ENCODE assay signal across 9 mouse cellular contexts in the genomic region with DNA sequence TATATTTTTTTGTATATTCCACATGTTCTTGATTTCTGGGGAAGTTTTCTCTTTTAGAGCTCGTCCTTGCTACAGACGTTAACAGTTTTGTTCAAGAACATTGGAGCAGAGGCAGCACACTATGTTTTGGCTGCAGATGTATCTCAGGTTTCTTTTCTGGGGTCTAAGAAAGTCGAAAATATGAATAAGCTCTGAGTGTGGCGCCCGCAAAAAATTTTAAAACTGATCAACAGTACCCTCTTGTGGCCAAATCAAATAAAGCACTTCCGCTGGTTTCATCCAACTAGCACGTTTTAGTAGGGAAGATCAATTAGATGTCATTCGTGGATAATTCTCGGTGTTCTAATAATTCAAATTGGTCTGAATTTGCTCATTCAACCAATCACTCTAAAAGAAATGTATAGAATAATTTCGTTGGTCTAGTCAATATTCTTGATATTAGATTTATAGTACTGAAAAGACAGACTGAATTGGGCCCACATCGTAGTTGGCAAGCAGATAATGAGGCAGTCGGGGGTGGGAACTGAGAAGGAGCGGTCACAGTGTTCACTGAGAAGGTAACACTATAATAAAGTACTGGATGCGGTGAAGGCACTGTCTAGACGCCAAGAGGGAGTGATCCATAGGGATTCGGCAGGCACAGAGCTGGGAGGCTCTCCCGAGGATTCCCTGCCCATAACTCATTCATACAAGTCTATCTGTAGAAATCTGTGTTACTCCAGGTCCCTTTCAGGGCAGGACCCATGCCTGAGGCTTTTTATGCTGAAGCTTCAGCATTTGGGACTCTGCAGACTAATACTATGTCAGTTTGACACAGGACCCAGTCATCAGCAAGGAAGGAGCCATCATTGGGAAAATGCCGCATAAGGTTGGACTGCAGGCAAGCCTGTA. TPM values are rescaled to one million over a fixed set of nuclear protein-coding genes. Genes with fewer than 3 reads are reported as not detected.
DNase-seq lines count a peak whose midpoint lies in the region; ATAC-seq lines count a peak whose summit lies in the region.
"Had no signal": no experiment of that assay in that cellular context is flagged by ENCODE, and none has a peak within 500 bp of the region (broad histone marks: within the 10 kb centered on the region; RNA-seq: fewer than 3 reads in every experiment).

No protein-coding gene starts in this region.

- no peak for DNase-seq in heart, embryonic 10.5 days (ENCODE audit: low spot score)
- peak; percentile 39 for DNase-seq in MN1 (ENCODE audit: low spot score)
- DNase-seq in midbrain, embryonic 10.5 days (ENCODE audit: low spot score): peak; percentile 24
- no peak for DNase-seq in urinary bladder, postnatal 14 days (ENCODE audit: low spot score)
- DNase-seq in urinary bladder, postnatal 10 days (ENCODE audit: low spot score): no peak

- no peaks in the 10 kb centered on the region for H3K9me3 ChIP-seq in heart, embryonic 12.5 days (replicated peaks)
- H3K9me3 ChIP-seq in heart, embryonic 10.5 days: no peaks in the 10 kb centered on the region
- no peaks in the 10 kb centered on the region for H3K9me3 ChIP-seq in forebrain, embryonic 16.5 days (ENCODE audit: control insufficient read depth, low read length)
- no peaks in the 10 kb centered on the region for H3K9me3 ChIP-seq in kidney, embryonic 16.5 days (ENCODE audit: low read length)
- no peaks in the 10 kb centered on the region for H3K9me3 ChIP-seq in midbrain, embryonic 10.5 days (replicated peaks)

- no peaks in the 10 kb centered on the region for H3K4me1 ChIP-seq in heart, embryonic 12.5 days (replicated peaks)
- no peaks in the 10 kb centered on the region for H3K4me1 ChIP-seq in heart, embryonic 10.5 days
- no peaks in the 10 kb centered on the region for H3K4me1 ChIP-seq in forebrain, embryonic 16.5 days (replicated peaks; ENCODE audit: control insufficient read depth, insufficient read depth, low read length)
- peaks cover 3% of the 10 kb centered on the region; the same call in 1 of the 2 replicates for H3K4me1 ChIP-seq in kidney, embryonic 16.5 days (ENCODE audit: insufficient read depth, low read length)
- no peaks in the 10 kb centered on the region for H3K4me1 ChIP-seq in midbrain, embryonic 10.5 days

- no peak overlapping the region for H3K27ac ChIP-seq in heart, embryonic 12.5 days (ENCODE audit: poor library complexity, severe bottlenecking)
- no peak overlapping the region for H3K27ac ChIP-seq in heart, embryonic 10.5 days
- H3K27ac ChIP-seq in forebrain, embryonic 16.5 days (ENCODE audit: low read length): no peak overlapping the region
- H3K27ac ChIP-seq in kidney, embryonic 16.5 days (ENCODE audit: low read length): no peak overlapping the region
- H3K27ac ChIP-seq in midbrain, embryonic 10.5 days (replicated peaks): no peak overlapping the region

- peak overlapping the region; percentile 34; the same call in 1 of the 2 replicates for H3K4me2 ChIP-seq in heart, embryonic 12.5 days
- H3K4me2 ChIP-seq in forebrain, embryonic 16.5 days (ENCODE audit: low read length): no peak overlapping the region
- peak overlapping the region; percentile 34 for H3K4me2 ChIP-seq in kidney, embryonic 16.5 days (replicated peaks; ENCODE audit: low read depth, low read length)

- 37% methylated on average over 18 of the region's 18 CpGs for WGBS in heart, embryonic 12.5 days
- WGBS in heart, embryonic 10.5 days: 37% methylated on average over 18 of the region's 18 CpGs
- 36% methylated on average over 18 of the region's 18 CpGs for WGBS in forebrain, embryonic 16.5 days
- 36% methylated on average over 18 of the region's 18 CpGs for WGBS in kidney, embryonic 16.5 days
- WGBS in midbrain, embryonic 10.5 days: 45% methylated on average over 18 of the region's 18 CpGs

- no peaks in the 10 kb centered on the region for H3K36me3 ChIP-seq in heart, embryonic 12.5 days
- no peaks in the 10 kb centered on the region for H3K36me3 ChIP-seq in heart, embryonic 10.5 days
- no peaks in the 10 kb centered on the region for H3K36me3 ChIP-seq in forebrain, embryonic 16.5 days (ENCODE audit: control insufficient read depth, insufficient read depth)
- no peaks in the 10 kb centered on the region for H3K36me3 ChIP-seq in kidney, embryonic 16.5 days (ENCODE audit: insufficient read depth, low read length)
- no peaks in the 10 kb centered on the region for H3K36me3 ChIP-seq in midbrain, embryonic 10.5 days

- ATAC-seq in heart, embryonic 12.5 days (ENCODE audit: insufficient number of reproducible peaks, low FRiP score): no peak
- peak; percentile 58 for ATAC-seq in forebrain, embryonic 16.5 days
- peak; percentile 42; the same call in 1 of the 2 replicates for ATAC-seq in kidney, embryonic 16.5 days (ENCODE audit: low FRiP score, low TSS enrichment)

- H3K27me3 ChIP-seq in heart, embryonic 12.5 days (replicated peaks): no peaks in the 10 kb centered on the region
- peaks cover 5% of the 10 kb centered on the region; the same call in 1 of the 2 replicates for H3K27me3 ChIP-seq in heart, embryonic 10.5 days (ENCODE audit: insufficient read depth, poor library complexity, severe bottlenecking)
- no peaks in the 10 kb centered on the region for H3K27me3 ChIP-seq in forebrain, embryonic 16.5 days (replicated peaks; ENCODE audit: control insufficient read depth, insufficient read depth, low read length)
- no peaks in the 10 kb centered on the region for H3K27me3 ChIP-seq in kidney, embryonic 16.5 days (ENCODE audit: insufficient read depth, low read length)
- H3K27me3 ChIP-seq in midbrain, embryonic 10.5 days (ENCODE audit: low read depth, poor library complexity, severe bottlenecking): no peaks in the 10 kb centered on the region

- 0 out of 2 replicates have a peak overlapping the region, but pooled peaks have one; percentile 30 for H3K9ac ChIP-seq in heart, embryonic 12.5 days
- no peak overlapping the region for H3K9ac ChIP-seq in forebrain, embryonic 16.5 days (replicated peaks; ENCODE audit: low read depth, low read length)
- H3K9ac ChIP-seq in kidney, embryonic 16.5 days (replicated peaks; ENCODE audit: low read length): peak overlapping the region; percentile 41; the same call in 1 of the 2 replicates

- no peak overlapping the region for H3K4me3 ChIP-seq in heart, embryonic 12.5 days
- no peak overlapping the region for H3K4me3 ChIP-seq in heart, embryonic 10.5 days
- H3K4me3 ChIP-seq in forebrain, embryonic 16.5 days (replicated peaks; ENCODE audit: low read length): no peak overlapping the region
- no peak overlapping the region for H3K4me3 ChIP-seq in kidney, embryonic 16.5 days (ENCODE audit: low read length)
- no peak overlapping the region for H3K4me3 ChIP-seq in midbrain, embryonic 10.5 days

RNA-seq across cellular contexts. Expression of a gene that starts 17.1 kb away (rescaled TPM):
- not detected in 2 replicates for polyA plus RNA-seq in heart, embryonic 12.5 days (2016; fragmentation: Nextera tagmentation; extraction: Ambion mirVana)
- polyA plus RNA-seq in heart, embryonic 10.5 days (2016; fragmentation: Nextera tagmentation; extraction: Ambion mirVana): not detected in 2 replicates
- polyA plus RNA-seq in forebrain, embryonic 16.5 days (2015; fragmentation: Nextera tagmentation; extraction: Ambion mirVana): not detected in 2 replicates
- polyA plus RNA-seq in kidney, embryonic 16.5 days (2015; fragmentation: Nextera tagmentation; extraction: Ambion mirVana): not detected in 2 replicates
- not detected in 2 replicates for polyA plus RNA-seq in midbrain, embryonic 10.5 days (2016; fragmentation: Nextera tagmentation; extraction: Ambion mirVana)
- polyA plus RNA-seq: spleen, adult 2 months had no signal

RNA-seq across cellular contexts. Expression of a gene that starts 24.9 kb away (rescaled TPM):
- 2.3 and 2.5 TPM in 2 replicates for polyA plus RNA-seq in heart, embryonic 12.5 days (2016; fragmentation: Nextera tagmentation; extraction: Ambion mirVana)
- 1.8 and 2.3 TPM in 2 replicates for polyA plus RNA-seq in heart, embryonic 10.5 days (2016; fragmentation: Nextera tagmentation; extraction: Ambion mirVana)
- 0.26 and 0.28 TPM in 2 replicates for polyA plus RNA-seq in forebrain, embryonic 16.5 days (2015; fragmentation: Nextera tagmentation; extraction: Ambion mirVana)
- polyA plus RNA-seq in kidney, embryonic 16.5 days (2015; fragmentation: Nextera tagmentation; extraction: Ambion mirVana): 7.4 and 11.0 TPM in 2 replicates
- polyA plus RNA-seq in midbrain, embryonic 10.5 days (2016; fragmentation: Nextera tagmentation; extraction: Ambion mirVana): 0.51 and 0.63 TPM in 2 replicates

Comparison
In these comparisons a context has a peak if more than half of its experiments do, and no peak if none do; other contexts are left out.
1. DNase-seq: peak in MN1 (single experiment) and midbrain, embryonic 10.5 days (single experiment); none in heart, embryonic 10.5 days (single experiment), urinary bladder, postnatal 14 days (single experiment) and urinary bladder, postnatal 10 days (single experiment).